Mouse (Mus musculus): Measurements from ENCODE around the gene Cap2. TPM values are rescaled to one million over a fixed set of nuclear protein-coding genes. Genes with fewer than 3 reads are reported as not detected.
A peak's percentile ranks its signal among the peaks of the same experiment; 100 is the strongest.

Cap2 gene
- polyA plus RNA-seq, 1 experiment: 13.0 TPM

GRCm38 (mm10) chr13:46634133-46634488 is 132.5 kb downstream of the Cap2 start:
- peak; percentile 86 for DNase-seq (ENCODE audit: low read depth)
- TF ChIP-seq POLR2A (IDR thresholded peaks at IDR 0.05; ENCODE audit: borderline replicate concordance, extremely low read depth, insufficient read depth, insufficient read length, poor library complexity, severe bottlenecking): no peak
- no peak for TF ChIP-seq CTCF (IDR thresholded peaks at IDR 0.05; ENCODE audit: borderline replicate concordance, extremely low read depth, insufficient read depth, insufficient read length)

GRCm38 (mm10) chr13:46640608-46641468 is 139.2 kb downstream of the Cap2 start:
- TF ChIP-seq POLR2A (IDR thresholded peaks at IDR 0.05; ENCODE audit: borderline replicate concordance, extremely low read depth, insufficient read depth, insufficient read length, poor library complexity, severe bottlenecking): no peak
- TF ChIP-seq CTCF (IDR thresholded peaks at IDR 0.05; ENCODE audit: borderline replicate concordance, extremely low read depth, insufficient read depth, insufficient read length): no peak
- peak; percentile 95 for DNase-seq (ENCODE audit: low read depth)

- no peak for DNase-seq (ENCODE audit: low read depth)
- TF ChIP-seq CTCF (IDR thresholded peaks at IDR 0.05; ENCODE audit: borderline replicate concordance, extremely low read depth, insufficient read depth, insufficient read length) (peak; percentile 46; the same call in 1 of the 2 replicates), POLR2A (IDR thresholded peaks at IDR 0.05; ENCODE audit: borderline replicate concordance, extremely low read depth, insufficient read depth, insufficient read length, poor library complexity, severe bottlenecking) (no peak)
Measured at GRCm38 (mm10) chr13:46642318-46642717, 140.7 kb downstream of the Cap2 start.

GRCm38 (mm10) chr13:46644175-46644574 is 142.5 kb downstream of the Cap2 start:
- TF ChIP-seq POLR2A (IDR thresholded peaks at IDR 0.05; ENCODE audit: borderline replicate concordance, extremely low read depth, insufficient read depth, insufficient read length, poor library complexity, severe bottlenecking): no peak
- TF ChIP-seq CTCF (IDR thresholded peaks at IDR 0.05; ENCODE audit: borderline replicate concordance, extremely low read depth, insufficient read depth, insufficient read length): no peak
- no peak for DNase-seq (ENCODE audit: low read depth)

- no peak for TF ChIP-seq POLR2A (IDR thresholded peaks at IDR 0.05; ENCODE audit: borderline replicate concordance, extremely low read depth, insufficient read depth, insufficient read length, poor library complexity, severe bottlenecking)
- no peak for TF ChIP-seq CTCF (IDR thresholded peaks at IDR 0.05; ENCODE audit: borderline replicate concordance, extremely low read depth, insufficient read depth, insufficient read length)
- no peak for DNase-seq (ENCODE audit: low read depth)
Measured at GRCm38 (mm10) chr13:46645476-46645875, 143.8 kb downstream of the Cap2 start.

- TF ChIP-seq CTCF (IDR thresholded peaks at IDR 0.05; ENCODE audit: borderline replicate concordance, extremely low read depth, insufficient read depth, insufficient read length) (no peak), POLR2A (IDR thresholded peaks at IDR 0.05; ENCODE audit: borderline replicate concordance, extremely low read depth, insufficient read depth, insufficient read length, poor library complexity, severe bottlenecking) (no peak)
- DNase-seq (ENCODE audit: low read depth): no peak
Measured at GRCm38 (mm10) chr13:46651853-46652252, 150.2 kb downstream of the Cap2 start.

- DNase-seq (ENCODE audit: low read depth): no peak
- TF ChIP-seq POLR2A (IDR thresholded peaks at IDR 0.05; ENCODE audit: borderline replicate concordance, extremely low read depth, insufficient read depth, insufficient read length, poor library complexity, severe bottlenecking) (no peak), CTCF (IDR thresholded peaks at IDR 0.05; ENCODE audit: borderline replicate concordance, extremely low read depth, insufficient read depth, insufficient read length) (no peak)
Measured at GRCm38 (mm10) chr13:46652671-46653070, 151.0 kb downstream of the Cap2 start.

GRCm38 (mm10) chr13:46653671-46654070 is 152.0 kb downstream of the Cap2 start:
- DNase-seq (ENCODE audit: low read depth): peak; percentile 40
- no peak for TF ChIP-seq CTCF (IDR thresholded peaks at IDR 0.05; ENCODE audit: borderline replicate concordance, extremely low read depth, insufficient read depth, insufficient read length)
- no peak for TF ChIP-seq POLR2A (IDR thresholded peaks at IDR 0.05; ENCODE audit: borderline replicate concordance, extremely low read depth, insufficient read depth, insufficient read length, poor library complexity, severe bottlenecking)

- no peak for TF ChIP-seq CTCF (IDR thresholded peaks at IDR 0.05; ENCODE audit: borderline replicate concordance, extremely low read depth, insufficient read depth, insufficient read length)
- TF ChIP-seq POLR2A (IDR thresholded peaks at IDR 0.05; ENCODE audit: borderline replicate concordance, extremely low read depth, insufficient read depth, insufficient read length, poor library complexity, severe bottlenecking): no peak
- peak; percentile 76 for DNase-seq (ENCODE audit: low read depth)
Measured at GRCm38 (mm10) chr13:46654566-46654965, 152.9 kb downstream of the Cap2 start.

- TF ChIP-seq CTCF (IDR thresholded peaks at IDR 0.05; ENCODE audit: borderline replicate concordance, extremely low read depth, insufficient read depth, insufficient read length) (no peak), POLR2A (IDR thresholded peaks at IDR 0.05; ENCODE audit: borderline replicate concordance, extremely low read depth, insufficient read depth, insufficient read length, poor library complexity, severe bottlenecking) (no peak)
- DNase-seq (ENCODE audit: low read depth): no peak
Measured at GRCm38 (mm10) chr13:46659211-46659610, 157.6 kb downstream of the Cap2 start.

GRCm38 (mm10) chr13:46663461-46663964 is 161.9 kb downstream of the Cap2 start:
- peak; percentile 89 for DNase-seq (ENCODE audit: low read depth)
- TF ChIP-seq POLR2A (IDR thresholded peaks at IDR 0.05; ENCODE audit: borderline replicate concordance, extremely low read depth, insufficient read depth, insufficient read length, poor library complexity, severe bottlenecking): no peak
- TF ChIP-seq CTCF (IDR thresholded peaks at IDR 0.05; ENCODE audit: borderline replicate concordance, extremely low read depth, insufficient read depth, insufficient read length): peak; percentile 69; the same call in 1 of the 2 replicates
